Mouse (Mus musculus) midbrain, embryonic 14.5 days (tissue): ENCODE data around the gene H2al1j. TPM values are rescaled to one million over a fixed set of nuclear protein-coding genes. Genes with fewer than 3 reads are reported as not detected.
"Not testable (repeated sequence)": the region's sequence is repeated elsewhere in the genome, so short reads cannot be mapped to it uniquely, and the experiment has no call there.

Source experiments
- ATAC-seq: fragments of 200-750 bp; cut with Nextera tagmentation; 2 replicates; pipeline ENCODE4 v1.8.0; 2017; ENCODE audit warnings: moderate number of reproducible peaks, moderate library complexity; ENCODE audit not compliant: low FRiP score, low TSS enrichment
- DNase-seq: peaks from one replicate; pipeline ENCODE4 v3.0.0-alpha.2; 2015
- H3K27ac ChIP-seq: fragments of 300-500 bp; sonication (generic); replicated peaks from 2 replicates; pipeline ENCODE4 v1.5.1; 2014; ENCODE audit warnings: mild to moderate bottlenecking, low read depth, low read length, moderate library complexity
- H3K27me3 ChIP-seq: fragments of 300-500 bp; sonication (generic); 2 replicates; pipeline ENCODE4 v1.6.1; 2014; ENCODE audit warnings: low read length, control low read depth, mixed read lengths; ENCODE audit not compliant: control insufficient read depth, insufficient read depth
- H3K36me3 ChIP-seq: fragments of 300-500 bp; sonication (generic); 2 replicates; pipeline ENCODE4 v1.6.1; 2014; ENCODE audit warnings: low read length, control low read depth; ENCODE audit not compliant: control insufficient read depth, insufficient read depth
- H3K4me1 ChIP-seq: fragments of 300-500 bp; sonication (generic); 2 replicates; pipeline ENCODE4 v1.6.1; 2014; ENCODE audit warnings: mild to moderate bottlenecking, antibody characterized with exemption, low read length, control low read depth; ENCODE audit not compliant: control insufficient read depth, insufficient read depth
- H3K4me2 ChIP-seq: fragments of 300-500 bp; sonication (generic); 2 replicates; pipeline ENCODE4 v1.6.1; 2014; ENCODE audit warnings: mild to moderate bottlenecking, low read length, moderate library complexity
- H3K4me3 ChIP-seq: fragments of 300-500 bp; sonication (generic); replicated peaks from 2 replicates; pipeline ENCODE4 v1.5.1; 2014; ENCODE audit warnings: low read depth, low read length
- H3K9ac ChIP-seq: fragments of 300-500 bp; sonication (generic); replicated peaks from 2 replicates; pipeline ENCODE4 v1.6.1; 2014; ENCODE audit warnings: mild to moderate bottlenecking, low read length, moderate library complexity
- H3K9me3 ChIP-seq: fragments of 300-500 bp; sonication (generic); 2 replicates; pipeline ENCODE4 v1.6.1; 2016; ENCODE audit warnings: low read length, control low read depth, mixed read lengths; ENCODE audit not compliant: control insufficient read depth
- WGBS: fragments of 180-500 bp; shearing (Covaris S2); extraction: QIAGEN DNeasy Blood & Tissue Kit; methylation state at CpG from one replicate; pipeline ENCODE4 v1.1.7; 2014; 5-methylcytosine and 5-hydroxymethylcytosine counted together
- polyA plus RNA-seq: library from polyadenylated mRNA; unstranded; fragments of >200 nt; fragmentation: Nextera tagmentation; extraction: Ambion mirVana; gene quantifications from 2 replicates; pipeline ENCODE4 v1.2.1, GENCODE M21; 2014

The H2al1j gene
- polyA plus RNA-seq, 1 experiment from 2014 or later = not detected

- H3K9me3 ChIP-seq, H3K4me1 ChIP-seq, H3K4me3 ChIP-seq, H3K27ac ChIP-seq, H3K27me3 ChIP-seq, H3K9ac ChIP-seq, ATAC-seq, H3K4me2 ChIP-seq, DNase-seq, H3K36me3 ChIP-seq: not testable (repeated sequence)
- no CpG with 5 or more reads among the region's 6 CpGs for WGBS
These were observed 12.8 kb upstream of the H2al1j start, which contains the start of gene H2al1f for GRCm38 (mm10) chrX:11314858-11315257. TSS of gene H2al1f (plus strand) at chrX:11315158.

DNA sequence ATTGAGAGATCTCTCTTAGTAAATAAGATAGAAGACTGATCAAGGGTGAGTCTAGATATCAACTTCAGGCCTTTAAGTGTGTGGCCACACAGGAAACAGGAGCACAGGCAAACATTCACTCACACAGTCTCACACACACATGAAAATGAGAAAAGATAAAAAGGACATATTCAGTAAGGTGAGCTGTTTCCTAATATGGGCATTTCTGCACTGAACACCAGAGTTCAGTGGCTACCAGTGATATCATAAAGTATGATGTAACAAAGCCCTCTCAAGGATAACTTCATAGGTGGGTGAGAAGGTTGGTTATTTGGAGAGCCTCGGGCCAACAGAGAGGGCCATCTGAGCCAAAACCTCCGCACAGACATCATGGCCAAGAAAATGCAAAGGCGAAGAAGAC lies 9.7 kb upstream of the H2al1j start, which contains the start of gene H2al1g:
Gene H2al1g (plus strand): TSS at position 301 of the 400 bp plus-strand sequence.
- H3K9me3 ChIP-seq, H3K4me1 ChIP-seq, H3K27me3 ChIP-seq, DNase-seq, H3K4me2 ChIP-seq, H3K27ac ChIP-seq, ATAC-seq, H3K4me3 ChIP-seq, H3K36me3 ChIP-seq, H3K9ac ChIP-seq: not testable (repeated sequence)
- no CpG with 5 or more reads among the region's 3 CpGs for WGBS

GRCm38 (mm10) chrX:11321192-11321591 lies 6.4 kb upstream of the H2al1j start, which contains the start of gene H2al1h:
TSS of gene H2al1h (plus strand) at chrX:11321492.
- H3K4me2 ChIP-seq, H3K9me3 ChIP-seq, H3K9ac ChIP-seq, ATAC-seq, H3K4me1 ChIP-seq, H3K4me3 ChIP-seq, H3K36me3 ChIP-seq, H3K27ac ChIP-seq, H3K27me3 ChIP-seq, DNase-seq: not testable (repeated sequence)
- WGBS = no CpG with 5 or more reads among the region's 6 CpGs

- WGBS = 85% methylated on average over 2 of the region's 5 CpGs
- not testable (repeated sequence) for H3K9me3 ChIP-seq, H3K36me3 ChIP-seq, H3K4me1 ChIP-seq, DNase-seq, H3K4me2 ChIP-seq, ATAC-seq, H3K9ac ChIP-seq, H3K27ac ChIP-seq, H3K4me3 ChIP-seq, H3K27me3 ChIP-seq
These were observed 3.3 kb upstream of the H2al1j start, which contains the start of gene H2al1i for GRCm38 (mm10) chrX:11324359-11324758. TSS of gene H2al1i (plus strand) at chrX:11324659.

DNA sequence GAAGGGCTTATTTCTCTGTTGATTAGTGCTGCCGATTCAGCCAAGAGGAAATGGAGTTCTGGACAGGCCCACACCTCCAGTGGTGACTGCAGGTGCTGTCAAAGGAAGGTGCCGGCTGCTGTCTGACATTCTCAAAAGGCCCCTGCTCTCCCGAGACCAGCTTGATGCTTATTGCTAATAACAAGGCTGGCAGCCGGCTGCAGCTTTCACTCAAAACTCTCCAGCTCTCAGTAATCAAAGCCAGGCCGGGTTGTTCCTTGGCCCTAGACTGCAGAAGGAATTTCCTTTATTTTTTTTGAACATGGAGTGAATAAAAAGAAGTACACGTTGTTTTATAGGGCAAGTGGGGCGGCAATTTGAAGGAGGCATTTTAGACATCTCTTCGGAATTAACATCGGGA lies 18.1 kb downstream of the H2al1j start:
- H3K9ac ChIP-seq = no peak overlapping the region
- no peak overlapping the region for H3K4me2 ChIP-seq
- no peak overlapping the region for H3K4me3 ChIP-seq
- DNase-seq = peak; percentile 45
- H3K27ac ChIP-seq = no peak overlapping the region
- H3K4me1 ChIP-seq = no peaks in the 10 kb centered on the region
- no peaks in the 10 kb centered on the region for H3K9me3 ChIP-seq
- no peak for ATAC-seq
- no peaks in the 10 kb centered on the region for H3K27me3 ChIP-seq
- 65% methylated on average over 9 of the region's 9 CpGs for WGBS
- H3K36me3 ChIP-seq = no peaks in the 10 kb centered on the region

- WGBS = 88% methylated on average over 3 of the region's 3 CpGs
- H3K4me2 ChIP-seq = no peak overlapping the region
- H3K4me3 ChIP-seq = no peak overlapping the region
- ATAC-seq (no peak), DNase-seq (no peak)
- no peak overlapping the region for H3K9ac ChIP-seq
- no peak overlapping the region for H3K27ac ChIP-seq
- no peaks in the 10 kb centered on the region for H3K9me3 ChIP-seq
- no peaks in the 10 kb centered on the region for H3K27me3 ChIP-seq
- H3K4me1 ChIP-seq = no peaks in the 10 kb centered on the region
- H3K36me3 ChIP-seq = no peaks in the 10 kb centered on the region
These were observed 19.1 kb downstream of the H2al1j start for GRCm38 (mm10) chrX:11346756-11347155.

DNA sequence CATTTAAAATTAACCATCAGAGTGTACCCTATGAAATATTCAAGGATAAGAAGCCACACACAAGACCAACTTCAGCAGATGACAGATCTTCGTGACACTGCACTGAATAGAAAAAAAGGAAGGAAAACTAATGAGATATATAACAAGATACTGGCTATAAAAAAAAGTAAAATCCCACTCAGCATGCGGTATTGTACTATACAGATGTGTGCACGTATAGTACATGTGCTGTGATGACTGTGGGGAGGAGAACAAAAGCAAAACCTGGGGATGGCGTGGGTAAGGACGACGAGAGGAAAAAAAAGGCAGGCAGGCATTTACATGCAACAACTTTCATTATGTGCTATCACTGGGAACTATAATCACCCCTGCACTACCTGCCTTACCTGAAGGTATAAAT lies 33.2 kb downstream of the H2al1j start:
- Histone ChIP-seq H3K4me1 (no peaks in the 10 kb centered on the region), H3K4me3 (no peak overlapping the region), H3K27me3 (no peaks in the 10 kb centered on the region), H3K4me2 (no peak overlapping the region), H3K9ac (no peak overlapping the region), H3K27ac (no peak overlapping the region), H3K9me3 (no peaks in the 10 kb centered on the region), H3K36me3 (no peaks in the 10 kb centered on the region)
- no peak for ATAC-seq
- no peak for DNase-seq
- WGBS = 78% methylated on average over 6 of the region's 6 CpGs

GRCm38 (mm10) chrX:11361261-11361660 lies 33.6 kb downstream of the H2al1j start:
- H3K27me3 ChIP-seq = no peaks in the 10 kb centered on the region

GRCm38 (mm10) chrX:11363890-11364289 lies 36.3 kb downstream of the H2al1j start:
- Histone ChIP-seq H3K9ac (no peak overlapping the region), H3K4me1 (no peaks in the 10 kb centered on the region), H3K4me3 (no peak overlapping the region), H3K4me2 (no peak overlapping the region), H3K9me3 (no peaks in the 10 kb centered on the region), H3K27me3 (no peaks in the 10 kb centered on the region), H3K36me3 (no peaks in the 10 kb centered on the region), H3K27ac (no peak overlapping the region)
- DNase-seq (peak; percentile 26), ATAC-seq (no peak)
- 48% methylated on average over 6 of the region's 6 CpGs for WGBS

More at GRCm38 (mm10) chrX:11361261-11361660, 33.6 kb downstream of the H2al1j start:
- Histone ChIP-seq H3K36me3 (no peaks in the 10 kb centered on the region), H3K9me3 (no peaks in the 10 kb centered on the region), H3K4me2 (no peak overlapping the region), H3K4me1 (no peaks in the 10 kb centered on the region), H3K4me3 (no peak overlapping the region), H3K9ac (no peak overlapping the region), H3K27ac (no peak overlapping the region)
- ATAC-seq (no peak), DNase-seq (no peak)
- 95% methylated on average over 2 of the region's 2 CpGs for WGBS
